Mouse (Mus musculus) mouse trophoblast stem cell (cell line): Measurements from ENCODE around the gene Epop.

ENCODE experiments used
- in situ Hi-C, 2 experiments: fragments of 300-500 bp; cut with MseI, MboI; formaldehyde crosslinking; loops; 2 replicates in 1 of 2; 3 replicates in 1 of 2; pipeline ENCODE4 v1.15.1; 2025

The Epop gene

DNA sequence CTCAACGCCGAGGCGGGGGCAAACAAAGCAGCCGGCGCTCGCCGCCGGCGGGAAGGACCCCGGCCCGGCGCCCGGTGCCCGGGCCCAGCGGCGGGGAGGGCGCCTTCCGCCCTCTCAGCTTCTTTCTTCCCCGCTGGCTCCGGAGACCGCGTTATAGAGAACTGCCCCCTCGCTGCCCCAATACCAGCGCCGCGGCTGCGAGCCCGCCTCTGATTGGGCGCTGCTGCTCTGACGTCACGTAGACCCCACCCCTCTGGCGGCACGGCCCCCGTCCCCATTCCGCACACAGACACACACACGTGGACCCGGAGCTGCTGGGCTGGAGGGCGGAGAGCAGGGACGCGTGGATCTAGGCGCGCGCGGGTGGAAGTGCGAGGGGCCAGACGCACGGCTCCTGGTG is at the start of gene Epop:
Gene Epop (minus strand): TSS at position 127 of the 400 bp plus-strand sequence.
- in situ Hi-C loops = no loop called here

DNA sequence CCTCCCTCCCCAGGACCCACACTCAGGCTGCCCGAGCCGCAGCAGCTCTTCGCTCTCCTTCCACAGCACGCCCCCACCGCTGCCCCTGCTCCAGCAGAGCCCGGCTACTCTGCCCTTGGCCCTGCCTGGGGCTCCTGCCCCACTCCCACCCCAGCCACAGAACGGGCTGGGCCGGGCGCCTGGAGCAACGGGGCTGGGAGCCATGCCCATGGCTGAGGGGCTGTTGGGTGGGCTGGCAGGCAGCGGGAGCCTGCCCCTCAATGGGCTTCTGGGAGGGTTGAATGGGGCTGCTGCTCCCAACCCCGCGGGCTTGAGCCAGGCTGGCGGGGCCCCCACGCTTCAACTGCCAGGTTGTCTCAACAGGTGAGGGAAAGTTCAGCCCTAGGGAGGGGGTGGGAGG is 48.8 kb upstream of the Epop start:
- in situ Hi-C loops = no loop called here

DNA sequence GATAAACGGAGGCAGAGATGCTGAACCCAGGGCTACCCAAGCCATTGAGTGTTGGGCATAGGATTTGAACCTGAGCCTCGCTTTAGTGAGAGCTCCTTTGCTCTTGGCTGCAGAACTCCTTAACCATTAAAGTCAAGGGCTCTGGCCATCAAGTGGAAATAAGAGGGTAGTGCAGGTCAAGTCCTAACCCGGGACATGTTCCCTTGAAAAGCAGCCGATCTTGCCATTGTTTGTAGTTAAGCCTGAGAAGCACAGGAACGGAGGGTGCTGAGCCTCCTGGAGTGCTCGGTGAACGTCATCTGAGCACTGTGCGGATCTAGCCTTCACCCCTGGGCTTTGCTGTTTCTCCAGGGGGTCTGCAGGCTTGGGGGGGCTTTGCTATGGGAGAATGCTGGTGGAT is 48.3 kb upstream of the Epop start:
- in situ Hi-C loops = no loop called here

DNA sequence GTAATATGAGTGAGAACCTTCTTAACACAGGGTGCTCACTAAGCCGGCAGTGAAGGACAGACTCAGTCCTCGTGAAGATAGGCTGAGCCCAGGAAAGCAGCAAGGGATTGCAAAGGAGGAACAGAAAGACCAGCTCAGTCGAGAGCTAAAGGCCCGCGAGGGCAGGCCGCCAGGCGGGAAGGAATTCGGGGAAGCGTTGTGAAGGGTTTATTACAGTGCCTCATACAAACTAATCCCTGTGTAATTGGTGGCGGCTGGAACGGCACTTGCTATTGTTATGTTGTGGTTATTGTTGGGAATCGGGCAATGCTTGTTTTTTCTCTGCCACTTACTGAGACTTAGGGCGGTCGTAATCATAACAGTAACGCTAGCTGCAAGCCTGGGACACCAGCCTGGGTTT is 47.9 kb upstream of the Epop start:
- in situ Hi-C loops = no loop called here

DNA sequence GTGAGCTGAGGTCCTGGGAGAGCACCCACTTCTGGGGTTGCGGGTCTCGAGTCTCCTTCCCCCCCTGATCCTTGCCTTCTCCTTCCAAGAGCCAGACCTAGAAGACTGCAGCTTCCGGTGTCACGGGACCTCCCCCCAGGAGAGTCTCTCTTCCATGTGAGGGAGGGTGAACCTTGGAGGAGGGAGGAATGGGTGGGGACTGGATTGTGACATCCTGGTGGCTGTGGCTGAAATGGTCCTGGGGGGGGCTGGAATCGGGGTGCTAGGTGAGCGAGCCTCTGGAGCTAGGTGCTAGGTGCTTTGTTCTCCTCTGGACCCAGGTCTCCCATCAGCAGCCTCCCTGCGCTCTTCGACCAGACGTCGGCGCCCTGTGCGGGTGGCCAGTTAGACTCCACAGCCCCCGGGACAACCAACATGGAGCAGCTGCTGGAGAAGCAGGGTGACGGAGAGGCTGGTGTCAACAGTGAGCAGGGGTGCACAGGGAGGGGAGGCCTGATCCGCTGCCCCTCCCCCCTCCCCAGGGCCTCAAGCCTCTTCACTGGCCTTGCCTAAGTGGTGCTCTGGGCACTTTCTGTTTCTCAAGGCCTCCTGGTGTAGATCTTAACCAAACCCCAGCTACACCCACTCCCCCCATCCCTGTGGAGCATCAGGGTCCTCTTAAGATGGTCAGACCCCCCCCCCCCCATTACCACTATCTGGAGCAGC is 46.7 kb upstream of the Epop start:
- in situ Hi-C loops = no loop called here

DNA sequence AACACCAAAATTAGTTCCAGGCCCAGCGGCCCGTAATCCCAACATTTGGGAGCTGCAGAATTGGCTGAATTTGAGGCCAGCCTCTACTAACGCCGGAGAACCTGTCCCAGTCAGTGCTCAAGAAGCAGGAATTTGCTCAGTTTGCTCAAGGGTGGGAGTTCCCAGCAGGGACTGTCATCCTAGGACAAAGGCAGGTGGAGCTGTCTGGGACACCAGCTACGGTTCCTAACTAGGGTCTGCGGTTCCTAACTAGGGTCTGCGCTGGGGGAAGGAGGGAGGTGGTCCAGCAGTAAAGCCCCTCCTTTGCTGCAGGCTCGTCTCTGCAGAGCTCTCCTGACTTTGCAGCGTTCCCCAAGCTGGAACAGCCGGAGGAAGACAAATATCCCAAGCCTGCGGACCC is 43.6 kb upstream of the Epop start:
- in situ Hi-C loops = no loop called here

DNA sequence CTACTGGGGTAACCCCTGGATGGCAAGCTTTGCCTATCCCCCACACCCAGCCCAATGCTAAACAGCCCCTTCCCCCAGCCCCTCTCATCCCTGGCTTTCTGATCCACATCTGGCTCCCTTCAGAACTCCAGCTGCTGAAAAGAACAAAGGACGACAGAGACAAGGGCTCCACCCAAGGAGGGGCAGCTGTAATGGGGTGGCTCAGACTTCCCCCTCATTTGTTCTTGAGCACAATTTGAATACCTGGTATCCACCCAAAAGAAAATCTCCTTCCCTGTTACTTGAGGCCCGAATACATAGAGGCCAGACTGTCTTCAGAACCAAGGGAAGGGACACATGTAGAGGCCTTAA is 41.6 kb upstream of the Epop start:
- in situ Hi-C loops = no loop called here

DNA sequence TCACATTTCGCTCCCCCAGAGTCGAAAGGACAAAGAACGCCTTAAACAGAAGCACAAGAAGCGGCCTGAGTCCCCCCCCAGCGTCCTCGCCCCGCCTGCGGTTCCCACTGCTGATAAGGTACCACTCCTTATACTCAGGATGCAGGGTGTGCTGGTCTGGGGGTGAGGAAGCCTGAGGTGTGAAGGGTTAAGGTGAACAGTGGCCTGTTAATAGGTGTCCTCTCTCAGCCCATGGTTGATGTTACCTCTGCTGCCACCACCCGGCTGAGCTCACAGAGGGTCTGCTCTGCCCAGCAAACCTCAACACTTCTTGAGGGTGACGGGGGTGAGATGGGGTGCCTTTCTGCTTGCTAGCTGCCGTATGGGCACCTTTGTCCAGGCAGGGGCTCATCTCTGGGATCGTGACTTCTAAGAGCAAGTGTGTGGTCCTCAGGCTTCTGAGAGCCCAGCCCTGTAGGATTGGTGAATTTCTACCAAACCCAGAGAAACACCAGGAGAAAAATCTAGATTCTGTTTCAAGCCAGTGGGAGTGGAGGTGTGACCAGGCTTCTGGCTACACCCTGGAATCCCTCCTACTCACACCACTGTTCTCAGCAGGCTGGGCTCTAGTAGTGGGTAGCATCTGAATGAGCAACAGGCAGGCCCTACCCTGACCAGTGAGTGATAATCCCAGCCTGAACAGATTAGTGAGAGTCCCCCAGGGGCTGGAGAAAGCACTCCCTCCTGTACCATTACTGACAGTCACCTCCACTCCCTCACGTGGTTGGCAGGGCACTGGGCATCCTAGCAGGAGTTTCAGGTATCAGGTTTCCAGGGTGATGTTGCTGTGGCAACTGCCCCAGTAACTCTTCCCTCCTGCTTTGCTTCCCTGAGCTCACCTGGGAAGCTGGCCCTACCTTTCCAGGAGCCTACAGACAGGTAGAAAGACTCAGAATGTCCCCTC is 41.0 kb upstream of the Epop start:
- in situ Hi-C loops = no loop called here

DNA sequence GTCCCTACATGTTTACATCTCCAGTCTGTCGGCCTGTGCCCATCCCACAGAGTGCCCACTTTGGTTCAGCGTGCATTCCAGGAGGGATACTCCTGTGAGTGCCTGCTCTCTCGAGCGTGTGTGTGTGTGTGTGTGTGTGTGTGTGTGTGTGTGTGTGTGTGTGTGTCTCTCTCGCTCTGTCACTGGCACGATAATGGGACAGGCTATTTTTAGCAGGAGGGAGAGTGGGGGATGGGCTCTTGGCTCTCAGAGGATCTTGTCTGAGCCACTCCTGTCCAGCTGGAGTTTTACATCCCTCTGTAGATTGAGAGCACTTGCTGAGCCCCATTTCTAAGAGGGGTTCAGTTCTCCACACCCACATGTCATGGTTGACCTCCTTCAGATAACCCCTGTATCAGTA is 40.3 kb upstream of the Epop start:
- in situ Hi-C loops = no loop called here

DNA sequence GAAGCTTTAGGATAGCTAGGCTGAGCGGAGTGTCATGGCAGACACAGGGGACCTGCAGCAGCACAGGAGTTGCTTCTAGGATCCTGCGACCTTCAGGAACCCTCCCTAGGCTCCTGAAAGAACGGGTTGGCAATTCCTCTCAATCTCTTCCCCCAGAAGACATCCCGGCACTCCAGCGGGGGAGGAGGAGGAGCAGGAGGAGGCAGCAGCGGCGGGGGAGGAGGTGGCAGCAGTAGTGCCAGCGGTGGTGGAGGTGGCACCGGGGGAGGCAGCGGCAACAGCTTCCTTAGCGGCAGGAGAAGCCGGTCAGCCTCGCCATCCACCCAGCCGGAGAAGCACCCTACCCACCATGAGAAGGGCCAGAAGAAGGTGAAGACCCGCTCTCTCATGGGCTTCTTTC is 39.8 kb upstream of the Epop start:
- in situ Hi-C loops = no loop called here

DNA sequence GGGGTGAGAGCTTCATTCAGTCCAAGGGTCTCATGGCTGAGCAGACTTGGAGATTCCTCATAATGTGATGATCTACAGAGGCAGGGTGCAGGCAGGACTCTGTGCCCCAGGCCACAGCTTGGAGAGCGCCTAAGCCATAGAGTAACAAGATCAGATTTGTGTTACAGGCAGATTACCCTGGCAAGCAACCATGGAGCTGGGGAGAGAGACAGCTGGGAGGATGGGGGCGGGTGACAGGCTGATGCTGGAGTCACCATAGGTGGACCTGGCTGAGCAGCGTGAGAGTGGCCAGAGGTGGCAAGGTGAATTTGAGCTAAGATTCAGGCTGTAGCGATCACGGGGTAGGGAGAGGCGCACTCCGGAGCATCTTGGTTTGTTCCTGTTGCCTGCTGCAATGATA is 38.7 kb upstream of the Epop start:
- in situ Hi-C loops = no loop called here

DNA sequence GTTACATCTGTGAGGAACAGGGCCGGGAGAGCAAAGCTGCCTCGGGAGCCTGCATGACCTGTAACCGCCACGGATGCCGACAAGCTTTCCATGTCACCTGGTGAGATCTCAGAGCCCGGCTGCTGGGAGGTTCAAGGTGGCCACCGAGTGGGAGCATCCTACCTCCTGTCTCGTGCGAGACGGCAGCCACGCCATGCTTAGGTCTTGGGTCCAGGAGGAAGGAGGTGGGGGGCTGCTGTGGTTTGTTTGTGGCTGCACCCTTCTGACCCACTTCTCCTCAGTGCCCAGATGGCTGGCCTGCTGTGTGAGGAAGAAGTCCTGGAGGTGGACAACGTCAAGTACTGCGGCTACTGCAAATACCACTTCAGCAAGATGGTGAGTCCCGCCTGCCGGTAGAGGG is 37.3 kb upstream of the Epop start:
- in situ Hi-C loops = no loop called here

DNA sequence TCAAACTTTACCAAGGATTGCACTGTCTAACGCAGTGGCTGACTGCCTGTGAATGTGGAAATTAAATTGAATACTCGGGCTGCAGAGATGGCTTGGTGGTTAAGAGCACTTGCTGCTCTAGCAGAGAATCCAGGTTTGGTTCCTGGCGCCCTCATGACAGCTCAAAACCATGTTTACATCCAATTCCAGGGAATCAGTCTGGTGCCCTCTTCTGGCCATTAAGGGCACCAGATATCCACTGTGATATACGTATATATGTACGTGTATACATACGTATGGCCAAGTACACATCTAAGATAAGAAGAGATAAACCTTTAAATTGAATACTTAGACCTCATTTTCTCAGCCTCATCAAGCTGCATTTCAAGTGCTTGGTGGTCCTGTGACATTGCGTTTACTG is 36.7 kb upstream of the Epop start:
- in situ Hi-C loops = no loop called here

DNA sequence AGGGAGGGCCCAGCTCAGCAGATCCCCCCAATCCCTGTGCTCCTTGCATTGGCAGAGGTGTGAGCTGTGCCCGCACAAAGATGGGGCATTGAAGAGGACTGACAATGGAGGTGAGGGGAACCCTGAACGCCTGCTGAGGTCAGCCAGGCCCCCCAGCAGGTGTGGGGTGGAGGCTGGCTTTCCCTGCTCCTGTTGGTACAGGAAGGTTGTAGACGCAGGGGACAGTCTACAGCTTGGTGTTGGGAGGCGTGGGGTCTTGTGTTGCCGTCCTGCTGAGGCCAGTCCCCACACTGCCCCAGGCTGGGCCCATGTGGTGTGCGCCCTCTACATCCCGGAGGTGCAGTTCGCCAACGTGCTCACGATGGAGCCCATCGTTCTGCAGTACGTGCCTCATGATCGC is 35.9 kb upstream of the Epop start:
- in situ Hi-C loops = no loop called here

DNA sequence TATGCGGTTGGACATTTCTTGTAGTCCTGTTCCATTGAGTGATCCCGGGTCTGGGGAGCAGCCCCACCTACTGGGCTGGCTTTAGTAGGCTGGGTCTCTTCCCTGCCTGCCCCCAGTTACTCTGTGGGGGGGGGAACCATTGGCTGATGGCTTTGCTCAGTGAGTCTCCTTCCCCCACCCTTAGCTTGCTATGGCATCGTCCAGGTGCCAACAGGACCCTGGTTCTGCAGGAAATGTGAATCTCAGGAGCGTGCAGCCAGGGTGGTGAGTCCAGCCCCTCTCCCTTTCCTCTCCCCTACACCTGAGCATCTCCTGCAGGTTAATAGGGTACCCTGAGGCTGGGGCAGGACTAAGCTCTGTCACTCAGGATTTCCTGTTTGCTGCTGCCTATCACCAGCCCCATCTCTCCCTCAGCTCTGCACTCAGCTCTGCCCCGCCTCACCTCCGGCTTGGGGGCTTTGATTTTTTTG is 35.3 kb upstream of the Epop start:
- in situ Hi-C loops = no loop called here

DNA sequence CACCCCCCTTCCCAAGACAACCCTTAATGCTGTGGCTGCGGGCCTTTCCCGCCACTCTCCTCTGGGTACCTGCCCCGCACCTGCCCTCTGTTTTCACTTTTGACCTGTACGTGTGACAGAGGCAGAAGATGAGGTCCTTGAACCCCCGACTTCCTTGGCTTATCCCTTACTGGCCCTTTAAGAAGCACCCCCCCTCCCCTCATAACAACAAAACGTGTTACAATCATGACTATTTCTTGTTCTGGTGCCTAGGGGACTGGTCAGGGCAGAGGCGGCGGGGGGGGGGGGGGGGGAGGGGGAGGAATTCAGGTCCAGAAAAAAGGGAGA is 34.8 kb upstream of the Epop start:
- in situ Hi-C loops = no loop called here

DNA sequence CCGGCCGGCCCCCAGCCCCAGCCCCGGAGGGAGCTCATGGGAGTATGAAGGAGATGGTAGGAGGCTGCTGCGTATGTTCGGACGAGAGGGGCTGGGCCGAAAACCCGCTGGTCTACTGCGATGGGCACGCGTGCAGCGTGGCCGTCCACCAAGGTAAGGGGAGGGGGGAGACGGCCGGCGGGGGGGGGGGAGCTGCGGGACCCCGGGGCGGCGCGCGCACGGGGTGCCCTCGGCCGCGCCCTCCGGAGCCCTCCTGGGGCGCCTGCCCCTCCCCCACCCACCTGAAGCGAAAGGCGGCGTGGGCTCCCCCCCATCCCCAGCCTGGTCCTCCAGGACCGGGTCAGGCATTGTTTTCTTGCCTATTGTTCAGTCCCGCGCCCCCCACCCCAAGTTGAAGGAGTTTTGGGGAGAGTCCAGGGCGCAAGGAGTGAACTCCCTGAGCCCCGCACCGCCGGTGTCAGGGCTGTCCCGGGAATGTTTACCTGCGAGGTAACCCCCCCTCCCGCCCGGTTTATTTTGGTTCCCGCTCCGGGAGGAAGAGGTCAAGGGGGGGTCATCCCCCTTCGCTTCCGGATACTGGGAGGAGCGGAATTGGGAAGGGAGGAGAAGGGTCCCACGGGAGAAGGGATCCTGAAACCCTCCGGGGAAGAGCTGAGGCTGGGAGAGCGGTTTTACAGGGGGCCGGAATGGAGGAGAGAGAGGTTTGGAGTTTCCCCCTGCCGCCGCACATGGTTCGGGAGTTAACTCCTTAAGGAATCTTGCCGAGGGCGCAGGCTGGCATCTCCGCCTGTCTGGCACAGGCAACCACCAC is 34.2 kb upstream of the Epop start:
- in situ Hi-C loops = no loop called here

DNA sequence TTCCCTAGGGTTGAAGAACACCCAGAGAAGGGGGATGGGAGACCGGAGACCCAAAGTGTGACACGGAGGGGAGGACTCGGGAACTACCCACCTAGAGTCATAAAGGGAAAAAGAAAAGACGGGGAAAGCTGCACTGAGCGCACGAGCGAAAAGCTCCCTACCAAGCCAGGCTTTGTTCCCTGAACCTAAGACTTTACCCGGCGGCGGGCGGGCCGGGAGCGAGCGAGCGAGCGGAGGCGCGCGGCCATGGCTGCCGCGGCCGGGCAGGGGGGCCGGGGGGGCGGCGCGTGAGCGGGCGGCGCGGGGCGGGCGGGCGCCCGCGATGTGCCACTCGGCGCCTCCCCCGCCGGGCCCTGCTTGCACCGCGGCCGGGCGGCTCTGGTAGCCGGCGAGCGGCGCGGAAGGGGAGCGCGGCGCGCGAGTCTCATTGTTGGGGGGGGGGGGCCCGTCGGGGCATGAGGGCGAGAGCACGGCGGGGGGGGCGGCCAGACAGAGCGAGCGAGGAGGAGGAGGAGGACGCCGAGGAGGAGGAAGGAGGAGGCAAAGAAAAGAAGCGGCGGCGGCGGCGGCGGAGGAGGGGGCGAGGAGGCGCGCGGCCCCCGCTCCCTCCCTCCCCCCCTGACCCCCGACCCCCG is 33.5 kb upstream of the Epop start, which contains the start of gene Mllt6:
Gene Mllt6 (plus strand): TSS at position 522 of the 635 bp plus-strand sequence.
- in situ Hi-C loops = no loop called here

DNA sequence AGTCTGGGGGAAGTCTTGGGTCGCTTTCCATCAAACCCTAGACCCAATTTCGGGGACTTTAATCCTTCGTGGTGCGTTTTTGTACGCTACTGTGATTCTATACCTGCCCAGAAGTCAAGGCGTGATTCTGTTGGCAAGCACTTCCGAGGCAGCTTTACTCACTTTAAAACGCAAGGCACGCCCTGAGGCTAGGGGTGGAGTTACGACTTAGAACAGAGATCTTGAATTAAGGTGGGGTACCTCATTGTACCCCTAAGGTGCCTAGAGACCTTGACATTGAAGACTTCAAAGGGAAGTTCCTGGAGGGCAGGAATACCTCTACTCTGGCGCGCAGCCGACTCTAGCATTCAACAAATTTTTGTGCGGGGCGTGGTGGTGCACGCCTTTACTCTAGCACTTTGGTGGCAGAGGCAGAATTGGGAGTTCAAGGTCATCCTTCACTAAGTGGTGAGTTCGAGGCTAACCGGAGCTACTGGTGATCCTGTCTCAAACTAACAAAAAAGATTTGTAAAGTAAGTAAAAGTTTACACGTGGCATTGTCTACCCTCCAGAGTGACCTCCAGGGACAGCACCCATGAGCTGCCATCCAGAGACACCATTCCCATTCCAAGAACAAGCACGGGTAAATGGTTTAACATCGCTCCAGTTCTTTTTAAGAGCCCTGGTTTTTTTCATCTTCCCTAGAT is 32.8 kb upstream of the Epop start:
- in situ Hi-C loops = no loop called here

DNA sequence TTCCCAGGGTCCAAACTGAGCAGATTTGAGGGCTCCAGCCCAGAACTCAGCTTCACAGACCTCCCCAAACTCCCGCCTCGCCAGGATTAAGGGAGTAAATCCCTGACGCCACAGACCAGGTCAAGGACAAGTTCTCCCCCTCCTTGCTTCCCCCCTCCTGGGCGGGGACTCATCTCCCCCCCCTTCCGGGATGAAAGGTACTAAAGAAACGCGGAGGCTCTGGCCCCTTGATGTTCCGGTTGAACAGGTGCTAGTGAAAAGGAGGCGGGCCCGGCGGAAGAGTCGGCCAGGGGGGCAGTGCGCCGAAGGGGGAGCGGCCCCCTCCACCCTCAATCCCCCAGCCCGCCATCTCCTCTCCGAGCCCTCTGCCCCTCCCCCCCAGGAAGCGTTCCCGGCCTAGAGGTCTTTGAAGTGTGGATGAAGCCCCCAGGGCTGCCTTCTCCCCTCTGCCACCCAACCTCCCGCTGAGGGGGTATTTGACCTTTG is 32.2 kb upstream of the Epop start:
- in situ Hi-C loops = no loop called here
